Mouse (Mus musculus): ENCODE results near the gene Prss16. TPM values are rescaled to one million over a fixed set of nuclear protein-coding genes. Genes with fewer than 3 reads are reported as not detected.

The Prss16 gene
- polyA plus RNA-seq, 1 experiment from 2014 or later: 0.21 TPM

- no peak overlapping the region for H3K4me3 ChIP-seq (replicated peaks; ENCODE audit: low read depth, low read length)
- DNase-seq (ENCODE audit: low spot score) (no peak), ATAC-seq (replicated peaks; ENCODE audit: low FRiP score, low read depth) (no peak)
- H3K36me3 ChIP-seq (ENCODE audit: insufficient read depth, low read length): no peaks in the 10 kb centered on the region
- no peaks in the 10 kb centered on the region for H3K9me3 ChIP-seq (replicated peaks; ENCODE audit: low read length)
- H3K9ac ChIP-seq (ENCODE audit: low read depth, low read length): no peak overlapping the region
- 0 out of 2 replicates have a peak, but pooled peaks cover 9% of the 10 kb centered on the region for H3K4me1 ChIP-seq (replicated peaks; ENCODE audit: insufficient read depth, low read length)
- H3K4me2 ChIP-seq (ENCODE audit: low read length): no peak overlapping the region
- H3K27ac ChIP-seq: no peak overlapping the region
- H3K27me3 ChIP-seq (ENCODE audit: insufficient read depth, low read length): peaks cover 91% of the 10 kb centered on the region
- TF ChIP-seq CTCF (IDR thresholded peaks at IDR 0.05; ENCODE audit: low read depth): no peak
- 9% methylated on average over 4 of the region's 4 CpGs for WGBS
Observed at GRCm38 (mm10) chr13:21997821-21998220, 11.7 kb downstream of the Prss16 start.

- ATAC-seq (replicated peaks; ENCODE audit: low FRiP score, low read depth): no peak
- TF ChIP-seq CTCF (IDR thresholded peaks at IDR 0.05; ENCODE audit: low read depth): no peak
Observed at GRCm38 (mm10) chr13:21997201-21997820, 12.2 kb downstream of the Prss16 start.

GRCm38 (mm10) chr13:21996840-21997185 lies 12.7 kb downstream of the Prss16 start:
- 0 out of 2 replicates have a peak, but pooled peaks cover 9% of the 10 kb centered on the region for H3K4me1 ChIP-seq (replicated peaks; ENCODE audit: insufficient read depth, low read length)
- ATAC-seq (replicated peaks; ENCODE audit: low FRiP score, low read depth): no peak
- no peak for DNase-seq (ENCODE audit: low spot score)

More at GRCm38 (mm10) chr13:21997201-21997820, 12.2 kb downstream of the Prss16 start:
- no peaks in the 10 kb centered on the region for H3K36me3 ChIP-seq (ENCODE audit: insufficient read depth, low read length)
- H3K4me2 ChIP-seq (ENCODE audit: low read length): 0 out of 2 replicates have a peak overlapping the region, but pooled peaks have one; percentile 30
- H3K4me1 ChIP-seq (replicated peaks; ENCODE audit: insufficient read depth, low read length): 0 out of 2 replicates have a peak, but pooled peaks cover 9% of the 10 kb centered on the region
- WGBS: 2% methylated on average over 21 of the region's 21 CpGs
- H3K4me3 ChIP-seq (replicated peaks; ENCODE audit: low read depth, low read length): no peak overlapping the region
- no peak overlapping the region for H3K27ac ChIP-seq
- peaks cover 87% of the 10 kb centered on the region for H3K27me3 ChIP-seq (ENCODE audit: insufficient read depth, low read length)
- H3K9ac ChIP-seq (ENCODE audit: low read depth, low read length): no peak overlapping the region
- no peaks in the 10 kb centered on the region for H3K9me3 ChIP-seq (replicated peaks; ENCODE audit: low read length)
- DNase-seq (ENCODE audit: low spot score): no peak

GRCm38 (mm10) chr13:21996101-21996839 lies 13.3 kb downstream of the Prss16 start:
- no peak for TF ChIP-seq CTCF (IDR thresholded peaks at IDR 0.05; ENCODE audit: low read depth)
- DNase-seq (ENCODE audit: low spot score) (no peak), ATAC-seq (replicated peaks; ENCODE audit: low FRiP score, low read depth) (no peak)
- Histone ChIP-seq H3K4me1 (replicated peaks; ENCODE audit: insufficient read depth, low read length) (0 out of 2 replicates have a peak, but pooled peaks cover 9% of the 10 kb centered on the region), H3K9ac (ENCODE audit: low read depth, low read length) (no peak overlapping the region), H3K36me3 (ENCODE audit: insufficient read depth, low read length) (no peaks in the 10 kb centered on the region), H3K9me3 (replicated peaks; ENCODE audit: low read length) (no peaks in the 10 kb centered on the region), H3K4me2 (ENCODE audit: low read length) (peak overlapping the region; percentile 49; the same call in 1 of the 2 replicates), H3K27ac (no peak overlapping the region), H3K4me3 (replicated peaks; ENCODE audit: low read depth, low read length) (no peak overlapping the region), H3K27me3 (ENCODE audit: insufficient read depth, low read length) (peaks cover 77% of the 10 kb centered on the region)
- WGBS: 3% methylated on average over 12 of the region's 12 CpGs

More at GRCm38 (mm10) chr13:21996840-21997185, 12.7 kb downstream of the Prss16 start:
- Histone ChIP-seq H3K4me2 (ENCODE audit: low read length) (peak overlapping the region; percentile 30; the same call in 1 of the 2 replicates), H3K9me3 (replicated peaks; ENCODE audit: low read length) (no peaks in the 10 kb centered on the region), H3K36me3 (ENCODE audit: insufficient read depth, low read length) (no peaks in the 10 kb centered on the region), H3K9ac (ENCODE audit: low read depth, low read length) (no peak overlapping the region), H3K27ac (no peak overlapping the region), H3K4me3 (replicated peaks; ENCODE audit: low read depth, low read length) (no peak overlapping the region), H3K27me3 (ENCODE audit: insufficient read depth, low read length) (peaks cover 82% of the 10 kb centered on the region)
- no peak for TF ChIP-seq CTCF (IDR thresholded peaks at IDR 0.05; ENCODE audit: low read depth)
- WGBS: 2% methylated on average over 13 of the region's 13 CpGs

GRCm38 (mm10) chr13:21995331-21995914 lies 14.1 kb downstream of the Prss16 start:
- Histone ChIP-seq H3K27me3 (ENCODE audit: insufficient read depth, low read length) (peaks cover 68% of the 10 kb centered on the region), H3K9me3 (replicated peaks; ENCODE audit: low read length) (peaks cover 3% of the 10 kb centered on the region; the same call in 1 of the 2 replicates), H3K4me2 (ENCODE audit: low read length) (peak overlapping the region; percentile 49), H3K36me3 (ENCODE audit: insufficient read depth, low read length) (no peaks in the 10 kb centered on the region), H3K9ac (ENCODE audit: low read depth, low read length) (no peak overlapping the region), H3K4me3 (replicated peaks; ENCODE audit: low read depth, low read length) (peak overlapping the region; percentile 33), H3K4me1 (replicated peaks; ENCODE audit: insufficient read depth, low read length) (0 out of 2 replicates have a peak, but pooled peaks cover 9% of the 10 kb centered on the region), H3K27ac (no peak overlapping the region)
- ATAC-seq (replicated peaks; ENCODE audit: low FRiP score, low read depth) (no peak), DNase-seq (ENCODE audit: low spot score) (peak; percentile 64)
- 0 out of 2 replicates have a peak, but pooled peaks have one; percentile 11 for TF ChIP-seq CTCF (IDR thresholded peaks at IDR 0.05; ENCODE audit: low read depth)
- WGBS: under 1% methylated on average over 21 of the region's 21 CpGs

DNA sequence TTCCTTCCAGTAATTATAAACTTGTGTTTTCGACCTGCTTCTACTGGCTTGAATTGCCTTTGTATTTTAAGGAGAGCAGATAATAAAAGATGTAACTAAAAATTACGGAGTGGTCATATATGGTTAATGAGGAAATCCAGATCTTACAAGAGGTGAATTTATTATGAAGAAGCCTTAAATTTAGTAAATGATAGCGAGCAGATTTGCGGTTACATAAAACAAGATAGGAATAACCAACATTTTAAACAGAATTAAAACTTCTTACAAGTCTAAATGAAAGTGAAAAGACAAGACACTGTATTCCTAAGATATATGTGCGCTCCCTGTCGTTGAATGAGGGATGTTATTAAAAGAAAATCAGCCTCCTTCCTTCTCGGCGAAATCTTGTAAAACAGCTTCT lies 14.6 kb downstream of the Prss16 start:
- Histone ChIP-seq H3K36me3 (ENCODE audit: insufficient read depth, low read length) (no peaks in the 10 kb centered on the region), H3K4me2 (ENCODE audit: low read length) (peak overlapping the region; percentile 49), H3K9ac (ENCODE audit: low read depth, low read length) (no peak overlapping the region), H3K4me3 (replicated peaks; ENCODE audit: low read depth, low read length) (peak overlapping the region; percentile 33), H3K27ac (no peak overlapping the region), H3K27me3 (ENCODE audit: insufficient read depth, low read length) (peaks cover 63% of the 10 kb centered on the region), H3K9me3 (replicated peaks; ENCODE audit: low read length) (peaks cover 3% of the 10 kb centered on the region; the same call in 1 of the 2 replicates), H3K4me1 (replicated peaks; ENCODE audit: insufficient read depth, low read length) (0 out of 2 replicates have a peak, but pooled peaks cover 9% of the 10 kb centered on the region)
- no peak for ATAC-seq (replicated peaks; ENCODE audit: low FRiP score, low read depth)
- no peak for TF ChIP-seq CTCF (IDR thresholded peaks at IDR 0.05; ENCODE audit: low read depth)
- WGBS: 6% methylated on average over 8 of the region's 8 CpGs
- peak; percentile 40 for DNase-seq (ENCODE audit: low spot score)

All from kidney, postnatal 0 days (tissue).